Mouse (Mus musculus) spleen, postnatal 4 days (tissue): ENCODE results near the gene Gm20458.

Experiments
- DNase-seq, 2 experiments: peaks; one replicate each; pipeline ENCODE4 v3.0.0; 2022; ENCODE audit warnings: low spot score in 2 of 2

Gene Gm20458

GRCm38 (mm10) chr2:164453047-164453757, 7.6 kb upstream of the Gm20458 start:
- no peak for DNase-seq

- no peak for DNase-seq
These were observed 6.8 kb upstream of the Gm20458 start for GRCm38 (mm10) chr2:164453887-164454500.

GRCm38 (mm10) chr2:164454846-164455245, 5.9 kb upstream of the Gm20458 start:
- DNase-seq, result no peak

GRCm38 (mm10) chr2:164455421-164456190, 5.2 kb upstream of the Gm20458 start:
- no peak for DNase-seq

- DNase-seq, result no peak
These were observed 4.4 kb upstream of the Gm20458 start for GRCm38 (mm10) chr2:164456413-164456812.

- DNase-seq, result no peak
These were observed 3.9 kb upstream of the Gm20458 start, which contains the start of gene Sys1 for GRCm38 (mm10) chr2:164456864-164457300. Gene Sys1, plus strand, starts transcription at chr2:164456964.

GRCm38 (mm10) chr2:164457942-164458341, 2.8 kb upstream of the Gm20458 start:
- no peak for DNase-seq

GRCm38 (mm10) chr2:164458535-164458934, 2.2 kb upstream of the Gm20458 start:
- DNase-seq, result no peak

GRCm38 (mm10) chr2:164465161-164465560, 4.4 kb downstream of the Gm20458 start:
- no peak for DNase-seq

- no peak for DNase-seq
These were observed 6.0 kb downstream of the Gm20458 start for GRCm38 (mm10) chr2:164466787-164467186.

- DNase-seq, result peak; percentile 62 to 79
These were observed 9.5 kb downstream of the Gm20458 start for GRCm38 (mm10) chr2:164470254-164470653.

GRCm38 (mm10) chr2:164473624-164474023, 12.9 kb downstream of the Gm20458 start, which contains the start of gene Trp53tg5:
Gene Trp53tg5, minus strand, starts transcription at chr2:164473724.
- DNase-seq, result no peak

GRCm38 (mm10) chr2:164485681-164486257, 25.0 kb downstream of the Gm20458 start, which contains the start of gene Dbndd2:
Gene Dbndd2, plus strand, starts transcription at chr2:164486106.
- no peak for DNase-seq

GRCm38 (mm10) chr2:164486258-164487114, 25.7 kb downstream of the Gm20458 start:
- no peak for DNase-seq

- DNase-seq, result no peak
These were observed 26.4 kb downstream of the Gm20458 start for GRCm38 (mm10) chr2:164487115-164487527.

- no peak for DNase-seq
These were observed 27.0 kb downstream of the Gm20458 start for GRCm38 (mm10) chr2:164487812-164488211.

- DNase-seq, result no peak
These were observed 33.4 kb downstream of the Gm20458 start for GRCm38 (mm10) chr2:164494126-164494525.

- DNase-seq, result no peak
These were observed 35.6 kb downstream of the Gm20458 start for GRCm38 (mm10) chr2:164496331-164496730.

GRCm38 (mm10) chr2:164496847-164497690, 36.3 kb downstream of the Gm20458 start, which contains the start of gene Pigt:
Gene Pigt, plus strand, starts transcription at chr2:164497520.
- DNase-seq, result peak; percentile 82 to 91

- no peak for DNase-seq
These were observed 37.0 kb downstream of the Gm20458 start for GRCm38 (mm10) chr2:164497691-164498268.
